In genomic region chr16:57554886-57555400, GRCm38 (mm10) we compare ENCODE assay signal across 13 mouse cellular contexts.
"Had no signal": no experiment of that assay in that cellular context is flagged by ENCODE, and none has a peak within 500 bp of the region (broad histone marks: within the 10 kb centered on the region; RNA-seq: fewer than 3 reads in every experiment).

No protein-coding gene starts in this region.

- ATAC-seq: intestine, embryonic 15.5 days; liver, postnatal 0 days; midbrain, embryonic 15.5 days had no signal

- H3K27me3 ChIP-seq: intestine, embryonic 15.5 days; limb, embryonic 12.5 days; lung, embryonic 15.5 days; megakaryocyte, embryonic 14.5 days; midbrain, embryonic 15.5 days had no signal

- H3K4me2 ChIP-seq: intestine, embryonic 15.5 days; limb, embryonic 12.5 days; liver, embryonic 13.5 days; lung, embryonic 15.5 days; midbrain, embryonic 11.5 days; midbrain, embryonic 15.5 days had no signal

- H3K27ac ChIP-seq: intestine, embryonic 15.5 days; layer of hippocampus, adult 2 months; limb, embryonic 12.5 days; liver, embryonic 13.5 days; lung, embryonic 15.5 days; macrophage; midbrain, embryonic 15.5 days had no signal

- H3K9me3 ChIP-seq: intestine, embryonic 15.5 days; limb, embryonic 12.5 days; liver, embryonic 13.5 days; lung, embryonic 15.5 days; megakaryocyte, embryonic 14.5 days; midbrain, embryonic 15.5 days had no signal

- H3K4me1 ChIP-seq: liver, embryonic 13.5 days; midbrain, embryonic 15.5 days had no signal

- H3K4me3 ChIP-seq: intestine, embryonic 15.5 days; layer of hippocampus, adult 2 months; limb, embryonic 12.5 days; liver, embryonic 13.5 days; lung, embryonic 15.5 days; megakaryocyte, embryonic 14.5 days; midbrain, embryonic 15.5 days had no signal

- DNase-seq: liver; liver, embryonic 13.5 days; liver, postnatal 0 days; lung, postnatal 14 days; thymus, postnatal 4 days had no signal

- H3K9ac ChIP-seq: intestine, embryonic 15.5 days; limb, embryonic 12.5 days; liver, embryonic 13.5 days; liver, postnatal 0 days; lung, embryonic 15.5 days; midbrain, embryonic 15.5 days had no signal

- H3K36me3 ChIP-seq: intestine, embryonic 15.5 days; liver, embryonic 13.5 days; midbrain, embryonic 15.5 days had no signal
